Mouse (Mus musculus) heart, postnatal 0 days (tissue): ENCODE measurements around the gene Mcrip1. TPM values are rescaled to one million over a fixed set of nuclear protein-coding genes. Genes with fewer than 3 reads are reported as not detected.
A peak's percentile ranks its signal among the peaks of the same experiment; 100 is the strongest.

Experiments
- ATAC-seq: fragments of 200-750 bp; cut with Nextera tagmentation; 2 replicates; pipeline ENCODE4 v1.8.0; 2017; ENCODE audit warnings: low read depth, moderate number of reproducible peaks, moderate library complexity; ENCODE audit not compliant: insufficient read depth
- DNase-seq: peaks from one replicate; pipeline ENCODE4 v3.0.0-alpha.2; 2016; ENCODE audit warnings: low spot score
- H3K27ac ChIP-seq: fragments of 300-500 bp; sonication (generic); 2 replicates; pipeline ENCODE4 v1.5.1; 2014; ENCODE audit warnings: low read depth, mild to moderate bottlenecking
- H3K27me3 ChIP-seq: fragments of 300-500 bp; sonication (generic); 2 replicates; pipeline ENCODE4 v1.6.1; 2014; ENCODE audit warnings: low read length, mixed read lengths; ENCODE audit not compliant: control insufficient read depth, insufficient read depth
- H3K36me3 ChIP-seq: fragments of 300-500 bp; sonication (generic); replicated peaks from 2 replicates; pipeline ENCODE4 v1.6.1; 2014; ENCODE audit warnings: low read length, mixed read lengths; ENCODE audit not compliant: control insufficient read depth, insufficient read depth
- H3K4me1 ChIP-seq: fragments of 300-500 bp; sonication (generic); 2 replicates; pipeline ENCODE4 v1.6.1; 2014; ENCODE audit warnings: antibody characterized with exemption; ENCODE audit not compliant: control insufficient read depth, insufficient read depth
- H3K4me2 ChIP-seq: fragments of 300-500 bp; sonication (generic); 2 replicates; pipeline ENCODE4 v1.6.1; 2014; ENCODE audit warnings: low read depth, mild to moderate bottlenecking, low read length, moderate library complexity
- H3K4me3 ChIP-seq: fragments of 300-500 bp; sonication (generic); 2 replicates; pipeline ENCODE4 v1.5.1; 2014; ENCODE audit warnings: low read depth, low read length
- H3K9ac ChIP-seq: fragments of 300-500 bp; sonication (generic); replicated peaks from 2 replicates; pipeline ENCODE4 v1.6.1; 2014; ENCODE audit warnings: low read depth, low read length, mixed read lengths
- H3K9me3 ChIP-seq: fragments of 300-500 bp; sonication (generic); replicated peaks from 2 replicates; pipeline ENCODE4 v1.6.1; 2016; ENCODE audit warnings: low read length; ENCODE audit not compliant: control insufficient read depth
- CTCF ChIP-seq: IDR thresholded peaks from 2 replicates; pipeline ENCODE4 v1.5.1; 2016; ENCODE audit warnings: antibody characterized with exemption, control low read depth, low read depth
- EP300 ChIP-seq: IDR thresholded peaks from 2 replicates; pipeline ENCODE4 v1.6.1; 2016; ENCODE audit warnings: antibody characterized with exemption, low read depth
- WGBS: fragments of 180-500 bp; shearing (Covaris S2); extraction: QIAGEN DNeasy Blood & Tissue Kit; methylation state at CpG from one replicate; pipeline ENCODE4 v1.1.7; 2014; 5-methylcytosine and 5-hydroxymethylcytosine counted together
- polyA plus RNA-seq: library from polyadenylated mRNA; unstranded; fragments of >200 nt; fragmentation: Nextera tagmentation; extraction: Ambion mirVana; gene quantifications from 2 replicates; pipeline ENCODE4 v1.2.1, GENCODE M21; 2015
- total RNA-seq: library from RNA; depleted of rRNA; stranded (reverse); fragments of >200 nt; gene quantifications from 2 replicates; pipeline ENCODE4 v1.2.3, GENCODE M21; 2014; ENCODE audit warnings: low replicate concordance

The Mcrip1 gene
- total and polyA plus RNA-seq, 2 experiments from 2014 or later, result 93.5 to 138 TPM

- no peak for ATAC-seq
- Histone ChIP-seq H3K9me3 (no peaks in the 10 kb centered on the region), H3K36me3 (peaks cover 24% of the 10 kb centered on the region), H3K4me3 (no peak overlapping the region), H3K4me1 (peaks cover 26% of the 10 kb centered on the region), H3K27ac (peak overlapping the region; percentile 69; the same call in 1 of the 2 replicates), H3K9ac (no peak overlapping the region), H3K4me2 (no peak overlapping the region), H3K27me3 (0 out of 2 replicates have a peak, but pooled peaks cover 2% of the 10 kb centered on the region)
- 36% methylated on average over 10 of the region's 10 CpGs for WGBS
- TF ChIP-seq EP300 (no peak), CTCF (no peak)
- DNase-seq, result no peak
Measured at GRCm38 (mm10) chr11:120539285-120540014, 10.1 kb downstream of the Mcrip1 start.

GRCm38 (mm10) chr11:120538955-120539284, 10.6 kb downstream of the Mcrip1 start:
- H3K4me1 ChIP-seq, result peaks cover 26% of the 10 kb centered on the region
- H3K9ac ChIP-seq, result no peak overlapping the region
- DNase-seq, result no peak
- peak overlapping the region; percentile 69 for H3K27ac ChIP-seq
- WGBS, result 38% methylated on average over 8 of the region's 8 CpGs
- TF ChIP-seq EP300, result no peak
- TF ChIP-seq CTCF, result no peak
- no peak overlapping the region for H3K4me2 ChIP-seq
- H3K36me3 ChIP-seq, result peaks cover 19% of the 10 kb centered on the region
- H3K9me3 ChIP-seq, result no peaks in the 10 kb centered on the region
- H3K27me3 ChIP-seq, result 0 out of 2 replicates have a peak, but pooled peaks cover 4% of the 10 kb centered on the region
- no peak for ATAC-seq
- H3K4me3 ChIP-seq, result no peak overlapping the region

GRCm38 (mm10) chr11:120538485-120538884, 11.0 kb downstream of the Mcrip1 start:
- Histone ChIP-seq H3K27me3 (peaks cover 7% of the 10 kb centered on the region), H3K4me3 (no peak overlapping the region), H3K9me3 (no peaks in the 10 kb centered on the region), H3K27ac (peak overlapping the region; percentile 69), H3K36me3 (peaks cover 14% of the 10 kb centered on the region), H3K4me1 (peaks cover 26% of the 10 kb centered on the region), H3K4me2 (no peak overlapping the region), H3K9ac (no peak overlapping the region)
- DNase-seq, result peak; percentile 68
- TF ChIP-seq CTCF (no peak), EP300 (0 out of 2 replicates have a peak, but pooled peaks have one; percentile 47)
- ATAC-seq, result peak; percentile 71
- WGBS, result 14% methylated on average over 3 of the region's 3 CpGs

- Histone ChIP-seq H3K4me2 (no peak overlapping the region), H3K4me1 (peaks cover 25% of the 10 kb centered on the region), H3K27ac (no peak overlapping the region), H3K36me3 (no peaks in the 10 kb centered on the region), H3K4me3 (no peak overlapping the region), H3K9ac (no peak overlapping the region), H3K27me3 (peaks cover 34% of the 10 kb centered on the region), H3K9me3 (no peaks in the 10 kb centered on the region)
- TF ChIP-seq EP300 (no peak), CTCF (no peak)
- DNase-seq (no peak), ATAC-seq (no peak)
- 56% methylated on average over 3 of the region's 3 CpGs for WGBS
Measured at GRCm38 (mm10) chr11:120535804-120536203, 13.7 kb downstream of the Mcrip1 start.

GRCm38 (mm10) chr11:120535145-120535544, 14.4 kb downstream of the Mcrip1 start:
- WGBS, result 41% methylated on average over 3 of the region's 3 CpGs
- H3K4me3 ChIP-seq, result no peak overlapping the region
- no peak overlapping the region for H3K4me2 ChIP-seq
- no peaks in the 10 kb centered on the region for H3K36me3 ChIP-seq
- no peak for ATAC-seq
- no peaks in the 10 kb centered on the region for H3K9me3 ChIP-seq
- TF ChIP-seq CTCF, result no peak
- TF ChIP-seq EP300, result no peak
- no peak overlapping the region for H3K9ac ChIP-seq
- H3K27ac ChIP-seq, result no peak overlapping the region
- H3K27me3 ChIP-seq, result peaks cover 40% of the 10 kb centered on the region
- DNase-seq, result no peak
- peaks cover 28% of the 10 kb centered on the region for H3K4me1 ChIP-seq

- Histone ChIP-seq H3K4me3 (no peak overlapping the region), H3K27ac (no peak overlapping the region), H3K9ac (no peak overlapping the region), H3K4me1 (peaks cover 19% of the 10 kb centered on the region), H3K4me2 (no peak overlapping the region), H3K36me3 (no peaks in the 10 kb centered on the region), H3K27me3 (peaks cover 51% of the 10 kb centered on the region), H3K9me3 (no peaks in the 10 kb centered on the region)
- 82% methylated on average over 8 of the region's 8 CpGs for WGBS
- no peak for ATAC-seq
- TF ChIP-seq CTCF (no peak), EP300 (no peak)
- no peak for DNase-seq
Measured at GRCm38 (mm10) chr11:120534093-120534492, 15.4 kb downstream of the Mcrip1 start.
